Mouse (Mus musculus): ENCODE measurements at regions not wholly inside any gene's neighbourhood (a gene's known extent, or its start where the extent isn't known, plus 50 kb on each side); places are given as distances from the start of the nearest gene placed in this dataset.
A peak's percentile ranks its signal among the peaks of the same experiment; 100 is the strongest.

DNA sequence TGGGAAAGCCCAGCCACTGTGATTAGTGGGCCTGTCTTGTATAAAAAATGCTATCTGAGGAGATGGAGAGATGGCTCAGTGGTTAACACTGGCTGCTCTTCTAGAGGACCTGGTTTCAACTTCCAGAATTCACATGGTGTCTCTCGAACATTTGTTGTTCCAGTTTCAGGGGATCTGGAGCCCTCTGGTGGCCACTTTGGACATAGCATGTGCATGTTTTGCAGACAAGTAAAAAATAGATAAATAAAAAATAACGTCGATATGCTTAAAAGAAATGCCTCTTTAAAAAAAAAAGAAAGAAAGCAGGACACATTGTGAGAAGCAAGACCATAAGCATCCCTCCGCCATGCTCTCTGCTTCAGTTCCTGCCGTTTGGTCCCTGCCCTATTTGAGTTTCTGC is 978.1 kb downstream of the Gm10330 start:
- peak; percentile 10 for DNase-seq
